In genomic region chr11:113174011-113174507, GRCm38 (mm10) we compare ENCODE assay signal across 8 mouse cellular contexts.
DNase-seq lines count a peak whose midpoint lies in the region; ATAC-seq lines count a peak whose summit lies in the region.

No protein-coding gene starts in this region.

- H3K4me2 ChIP-seq in hindbrain, embryonic 12.5 days (replicated peaks): no peak overlapping the region

- no peak overlapping the region for H3K9ac ChIP-seq in hindbrain, embryonic 12.5 days

- H3K9me3 ChIP-seq in hindbrain, embryonic 12.5 days (replicated peaks): no peaks in the 10 kb centered on the region
- no peaks in the 10 kb centered on the region for H3K9me3 ChIP-seq in midbrain, embryonic 10.5 days (replicated peaks)

- no peak overlapping the region for H3K4me3 ChIP-seq in hindbrain, embryonic 12.5 days
- no peak overlapping the region for H3K4me3 ChIP-seq in midbrain, embryonic 10.5 days

- DNase-seq in B cell, adult 2 months: peak; percentile 21 to 29
- peak; percentile 54 for DNase-seq in R1 (ENCODE audit: low read depth, low spot score)
- DNase-seq in midbrain, embryonic 10.5 days (ENCODE audit: low spot score): peak; percentile 59
- DNase-seq in adrenal gland, adult 8-10 months: no peak
- no peak for DNase-seq in left cerebral cortex, adult 8-10 months (ENCODE audit: low spot score in 2 of 2)
- no peak for DNase-seq in adrenal gland, postnatal 4 days (ENCODE audit: low spot score in 2 of 2)
- no peak for DNase-seq in adrenal gland, adult 2 months

- no peak; the same call in 1 of the 2 replicates for ATAC-seq in hindbrain, embryonic 12.5 days (ENCODE audit: low FRiP score)

- 51% methylated on average over 5 of the region's 5 CpGs for whole genome bisulfite sequencing in hindbrain, embryonic 12.5 days
- 55% methylated on average over 5 of the region's 5 CpGs for WGBS in midbrain, embryonic 10.5 days

- H3K27ac ChIP-seq in hindbrain, embryonic 12.5 days: peak overlapping the region; percentile 55
- H3K27ac ChIP-seq in midbrain, embryonic 10.5 days (replicated peaks): peak overlapping the region; percentile 70

- H3K36me3 ChIP-seq in hindbrain, embryonic 12.5 days: no peaks in the 10 kb centered on the region
- no peaks in the 10 kb centered on the region for H3K36me3 ChIP-seq in midbrain, embryonic 10.5 days

- H3K27me3 ChIP-seq in hindbrain, embryonic 12.5 days: no peaks in the 10 kb centered on the region
- peaks cover 30% of the 10 kb centered on the region for H3K27me3 ChIP-seq in midbrain, embryonic 10.5 days (ENCODE audit: low read depth, poor library complexity, severe bottlenecking)

- peaks cover 65% of the 10 kb centered on the region for H3K4me1 ChIP-seq in hindbrain, embryonic 12.5 days
- H3K4me1 ChIP-seq in midbrain, embryonic 10.5 days: peaks cover 72% of the 10 kb centered on the region

Comparison
In these comparisons a context has a peak if more than half of its experiments do, and no peak if none do; other contexts are left out.
1. DNase-seq: peak in B cell, adult 2 months (2 of 2), R1 (single experiment) and midbrain, embryonic 10.5 days (single experiment); none in adrenal gland, adult 8-10 months (single experiment), left cerebral cortex, adult 8-10 months (0 of 2), adrenal gland, postnatal 4 days (0 of 2) and adrenal gland, adult 2 months (single experiment).